Mouse (Mus musculus): Measurements from ENCODE around the gene Sorcs3. TPM values are rescaled to one million over a fixed set of nuclear protein-coding genes. Genes with fewer than 3 reads are reported as not detected.

The Sorcs3 gene
- polyA plus RNA-seq, 1 experiment from 2014 or later, result 0.46 TPM

GRCm38 (mm10) chr19:48429263-48429662 lies 223.4 kb downstream of the Sorcs3 start:
- H3K27ac ChIP-seq, result no peak overlapping the region
- DNase-seq (ENCODE audit: low spot score), result no peak
- no peaks in the 10 kb centered on the region for H3K9me3 ChIP-seq (replicated peaks)
- no peak overlapping the region for H3K4me3 ChIP-seq
- H3K36me3 ChIP-seq, result no peaks in the 10 kb centered on the region
- peaks cover 21% of the 10 kb centered on the region for H3K4me1 ChIP-seq
- 92% methylated on average over 4 of the region's 4 CpGs for WGBS
- H3K27me3 ChIP-seq (ENCODE audit: low read depth, poor library complexity, severe bottlenecking), result no peaks in the 10 kb centered on the region

- Histone ChIP-seq H3K9me3 (replicated peaks) (no peaks in the 10 kb centered on the region), H3K27ac (0 out of 2 replicates have a peak overlapping the region, but pooled peaks have one; percentile 36), H3K27me3 (ENCODE audit: low read depth, poor library complexity, severe bottlenecking) (no peaks in the 10 kb centered on the region), H3K4me3 (no peak overlapping the region), H3K36me3 (no peaks in the 10 kb centered on the region), H3K4me1 (peaks cover 21% of the 10 kb centered on the region)
- WGBS, result 65% methylated on average over 2 of the region's 2 CpGs
- no peak for DNase-seq (ENCODE audit: low spot score)
Measured at GRCm38 (mm10) chr19:48429755-48430154, 223.9 kb downstream of the Sorcs3 start.

GRCm38 (mm10) chr19:48430328-48430727 lies 224.5 kb downstream of the Sorcs3 start:
- 93% methylated on average over 5 of the region's 5 CpGs for WGBS
- Histone ChIP-seq H3K9me3 (replicated peaks) (no peaks in the 10 kb centered on the region), H3K4me1 (peaks cover 21% of the 10 kb centered on the region), H3K4me3 (no peak overlapping the region), H3K27me3 (ENCODE audit: low read depth, poor library complexity, severe bottlenecking) (no peaks in the 10 kb centered on the region), H3K27ac (no peak overlapping the region), H3K36me3 (no peaks in the 10 kb centered on the region)
- DNase-seq (ENCODE audit: low spot score), result no peak

DNA sequence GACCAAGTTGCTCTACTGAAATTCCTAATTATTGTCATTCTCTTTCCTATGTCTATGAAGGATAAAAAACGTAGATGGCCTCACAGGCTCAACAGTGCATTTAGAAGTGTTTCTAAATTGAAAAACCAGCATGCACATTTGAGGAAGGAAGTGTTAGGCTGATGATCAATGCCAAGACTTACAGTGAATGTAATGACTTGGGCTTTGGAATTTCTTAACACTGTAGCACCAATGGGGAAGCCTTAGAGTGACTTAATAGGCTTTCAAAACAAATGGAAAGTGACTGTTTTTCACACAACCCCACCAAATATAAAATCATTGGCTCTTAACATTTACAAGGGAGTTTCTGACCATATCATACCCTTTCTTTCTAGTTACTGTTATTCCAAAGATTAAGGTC lies 232.6 kb downstream of the Sorcs3 start:
- Histone ChIP-seq H3K36me3 (no peaks in the 10 kb centered on the region), H3K9me3 (replicated peaks) (no peaks in the 10 kb centered on the region), H3K4me3 (no peak overlapping the region), H3K4me1 (no peaks in the 10 kb centered on the region), H3K27ac (no peak overlapping the region), H3K27me3 (ENCODE audit: low read depth, poor library complexity, severe bottlenecking) (no peaks in the 10 kb centered on the region)
- no peak for DNase-seq (ENCODE audit: low spot score)
- WGBS, result 87% methylated on average over 1 of the region's 1 CpGs

DNA sequence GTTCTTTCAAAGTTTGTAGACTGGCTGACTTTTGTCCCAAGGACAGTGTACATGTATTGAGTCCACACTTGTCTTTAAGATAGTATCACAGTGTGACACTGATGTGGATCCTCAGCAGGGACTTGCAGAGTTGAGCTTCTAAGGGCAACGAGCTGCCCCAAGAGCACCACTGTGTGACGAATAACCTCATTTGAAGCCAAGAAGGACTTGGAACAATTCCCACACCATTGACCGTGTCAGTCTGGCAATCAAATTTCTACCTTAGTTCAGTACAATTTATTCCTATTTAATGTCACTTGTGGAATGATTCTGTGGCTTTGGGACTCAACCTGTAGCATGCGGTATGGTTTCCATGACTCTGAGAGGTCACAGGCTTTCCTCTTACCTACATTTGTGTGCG lies 255.3 kb downstream of the Sorcs3 start:
- 95% methylated on average over 5 of the region's 5 CpGs for WGBS
- H3K36me3 ChIP-seq, result no peaks in the 10 kb centered on the region
- no peak for DNase-seq (ENCODE audit: low spot score)
- H3K27me3 ChIP-seq (ENCODE audit: low read depth, poor library complexity, severe bottlenecking), result no peaks in the 10 kb centered on the region
- H3K4me1 ChIP-seq, result peaks cover 4% of the 10 kb centered on the region; the same call in 1 of the 2 replicates
- H3K27ac ChIP-seq, result no peak overlapping the region
- no peaks in the 10 kb centered on the region for H3K9me3 ChIP-seq (replicated peaks)
- no peak overlapping the region for H3K4me3 ChIP-seq

DNA sequence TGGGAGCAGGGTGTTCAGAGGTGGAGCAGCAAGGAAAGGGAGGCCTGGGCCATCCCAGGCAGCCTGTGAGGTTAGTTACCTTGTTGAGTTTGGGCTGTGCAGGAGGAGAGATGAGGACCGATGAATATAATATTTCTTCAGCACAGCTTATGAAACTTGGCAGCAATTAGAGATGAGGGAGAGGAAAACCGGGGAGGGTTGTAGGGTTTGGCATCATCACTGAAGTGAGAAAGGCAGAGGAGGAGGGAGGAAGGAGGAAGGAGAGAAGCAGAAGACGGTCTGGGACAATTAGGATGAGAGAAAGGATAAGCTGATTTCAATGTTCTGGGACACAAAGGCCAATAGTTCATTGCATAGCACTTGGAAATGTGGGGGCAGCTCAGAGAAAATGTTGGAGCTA lies 256.6 kb downstream of the Sorcs3 start:
- 92% methylated on average over 3 of the region's 3 CpGs for WGBS
- Histone ChIP-seq H3K9me3 (replicated peaks) (no peaks in the 10 kb centered on the region), H3K27me3 (ENCODE audit: low read depth, poor library complexity, severe bottlenecking) (no peaks in the 10 kb centered on the region), H3K27ac (no peak overlapping the region), H3K4me1 (peaks cover 4% of the 10 kb centered on the region; the same call in 1 of the 2 replicates), H3K36me3 (no peaks in the 10 kb centered on the region), H3K4me3 (no peak overlapping the region)
- DNase-seq (ENCODE audit: low spot score), result no peak

GRCm38 (mm10) chr19:48463494-48463893 lies 257.7 kb downstream of the Sorcs3 start:
- Histone ChIP-seq H3K27me3 (ENCODE audit: low read depth, poor library complexity, severe bottlenecking) (no peaks in the 10 kb centered on the region), H3K27ac (no peak overlapping the region), H3K4me1 (peaks cover 4% of the 10 kb centered on the region; the same call in 1 of the 2 replicates), H3K36me3 (no peaks in the 10 kb centered on the region), H3K9me3 (replicated peaks) (no peaks in the 10 kb centered on the region), H3K4me3 (no peak overlapping the region)
- 83% methylated on average over 3 of the region's 3 CpGs for WGBS
- no peak for DNase-seq (ENCODE audit: low spot score)

DNA sequence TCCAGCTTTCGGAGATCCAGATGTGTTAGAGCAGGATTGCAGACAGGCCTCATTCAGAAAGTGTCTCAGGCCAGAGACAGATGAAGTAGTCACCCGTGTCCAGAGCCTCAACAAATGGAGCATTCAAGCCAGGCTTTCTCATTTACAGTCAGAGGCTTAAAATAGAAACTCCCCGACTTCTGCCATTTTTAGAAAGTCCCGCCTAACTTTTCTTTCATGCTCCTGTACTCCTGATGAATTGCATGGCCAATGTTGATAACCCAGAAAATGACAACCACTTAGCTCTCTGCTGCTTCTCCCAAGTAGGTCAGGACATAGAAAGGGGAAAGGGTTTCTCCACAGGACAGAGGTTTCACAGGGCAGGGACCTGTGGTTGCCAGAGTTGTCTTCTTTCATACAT lies 261.6 kb downstream of the Sorcs3 start:
- 85% methylated on average over 4 of the region's 4 CpGs for WGBS
- Histone ChIP-seq H3K36me3 (no peaks in the 10 kb centered on the region), H3K27me3 (ENCODE audit: low read depth, poor library complexity, severe bottlenecking) (no peaks in the 10 kb centered on the region), H3K4me1 (peaks cover 13% of the 10 kb centered on the region), H3K27ac (no peak overlapping the region), H3K4me3 (no peak overlapping the region), H3K9me3 (replicated peaks) (no peaks in the 10 kb centered on the region)
- DNase-seq (ENCODE audit: low spot score), result no peak

- Histone ChIP-seq H3K4me3 (no peak overlapping the region), H3K36me3 (no peaks in the 10 kb centered on the region), H3K27ac (no peak overlapping the region), H3K4me1 (peaks cover 16% of the 10 kb centered on the region), H3K27me3 (ENCODE audit: low read depth, poor library complexity, severe bottlenecking) (no peaks in the 10 kb centered on the region), H3K9me3 (replicated peaks) (no peaks in the 10 kb centered on the region)
- DNase-seq (ENCODE audit: low spot score), result no peak
- 90% methylated on average over 4 of the region's 4 CpGs for WGBS
Measured at GRCm38 (mm10) chr19:48469791-48470410, 264.1 kb downstream of the Sorcs3 start.

DNA sequence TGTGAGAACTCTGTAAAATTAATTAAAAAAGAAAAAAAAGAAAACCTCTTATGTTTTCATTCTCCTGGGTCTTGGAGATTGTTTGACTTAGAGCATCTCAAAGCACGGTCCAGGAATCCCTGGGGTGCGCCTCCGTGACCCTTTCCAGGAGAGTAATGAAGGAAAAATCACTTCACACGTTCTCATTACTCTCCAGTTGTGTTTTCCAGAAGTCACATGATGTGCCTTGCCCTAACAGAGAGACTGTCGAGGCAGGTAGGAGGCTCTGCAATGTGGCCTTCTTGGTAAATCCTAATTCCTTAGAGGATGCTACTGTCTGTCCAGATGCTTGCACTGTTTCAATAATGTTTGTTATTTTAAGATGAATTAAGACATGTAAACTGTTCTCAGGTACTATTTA lies 266.1 kb downstream of the Sorcs3 start:
- Histone ChIP-seq H3K9me3 (replicated peaks) (no peaks in the 10 kb centered on the region), H3K4me3 (no peak overlapping the region), H3K27me3 (ENCODE audit: low read depth, poor library complexity, severe bottlenecking) (no peaks in the 10 kb centered on the region), H3K36me3 (no peaks in the 10 kb centered on the region), H3K27ac (no peak overlapping the region), H3K4me1 (peaks cover 24% of the 10 kb centered on the region)
- WGBS, result 37% methylated on average over 5 of the region's 5 CpGs
- DNase-seq (ENCODE audit: low spot score), result no peak

DNA sequence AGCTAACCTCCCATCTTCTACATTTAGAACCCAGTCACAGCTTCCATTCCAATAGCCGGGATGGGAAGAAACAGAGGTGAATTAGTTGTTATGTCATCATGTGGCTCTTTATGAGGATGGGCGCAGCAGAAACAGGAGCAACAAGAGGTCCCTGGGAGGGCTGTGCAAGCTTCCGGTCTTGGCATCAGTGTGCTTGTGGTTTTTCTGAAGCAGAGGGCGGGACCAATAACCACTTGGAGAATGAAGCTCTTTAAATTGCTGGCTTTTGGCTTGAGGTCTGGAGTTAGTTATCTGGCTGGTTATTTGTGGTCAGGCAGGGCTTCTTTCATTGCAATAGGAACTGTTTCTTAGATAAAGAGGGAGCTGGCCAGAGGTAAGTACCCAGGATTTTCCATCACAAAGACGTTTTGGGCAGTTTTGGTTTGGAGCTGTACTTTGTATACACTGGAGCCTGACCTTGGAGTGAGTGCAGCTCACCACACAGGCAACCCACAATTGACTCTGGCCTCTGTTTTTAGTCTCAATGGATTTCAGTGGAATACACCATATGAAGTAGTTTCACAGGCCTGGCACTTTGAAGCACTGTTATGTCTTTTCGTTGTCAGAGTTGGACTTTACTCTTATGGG lies 270.1 kb downstream of the Sorcs3 start:
- Histone ChIP-seq H3K4me3 (no peak overlapping the region), H3K27ac (no peak overlapping the region), H3K27me3 (ENCODE audit: low read depth, poor library complexity, severe bottlenecking) (no peaks in the 10 kb centered on the region), H3K4me1 (peaks cover 24% of the 10 kb centered on the region), H3K36me3 (no peaks in the 10 kb centered on the region), H3K9me3 (replicated peaks) (no peaks in the 10 kb centered on the region)
- DNase-seq (ENCODE audit: low spot score), result no peak
- 74% methylated on average over 6 of the region's 6 CpGs for WGBS

DNA sequence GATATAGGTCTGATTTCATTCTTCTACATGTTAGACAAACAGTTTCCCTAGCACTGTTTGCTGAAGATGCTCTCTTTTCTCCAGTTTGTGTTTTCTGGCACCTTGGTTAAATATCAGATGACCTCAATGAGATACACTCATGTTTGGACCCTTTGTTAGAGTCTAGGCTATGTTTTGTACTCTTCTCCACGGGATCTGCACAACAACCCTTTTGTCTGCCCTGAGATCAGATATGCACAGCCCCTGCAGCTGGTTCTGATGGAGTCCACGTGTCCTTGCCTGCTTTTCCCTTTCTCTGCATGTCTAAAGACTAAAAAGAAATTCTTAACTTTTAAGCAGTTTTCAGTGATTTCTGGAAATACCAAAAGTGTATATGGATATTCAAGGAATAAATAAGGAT lies 273.0 kb downstream of the Sorcs3 start:
- Histone ChIP-seq H3K4me1 (peaks cover 8% of the 10 kb centered on the region), H3K36me3 (no peaks in the 10 kb centered on the region), H3K4me3 (no peak overlapping the region), H3K27me3 (ENCODE audit: low read depth, poor library complexity, severe bottlenecking) (no peaks in the 10 kb centered on the region), H3K9me3 (replicated peaks) (no peaks in the 10 kb centered on the region), H3K27ac (no peak overlapping the region)
- 75% methylated on average over 2 of the region's 2 CpGs for WGBS
- DNase-seq (ENCODE audit: low spot score), result no peak

GRCm38 (mm10) chr19:48482946-48483345 lies 277.1 kb downstream of the Sorcs3 start:
- Histone ChIP-seq H3K4me1 (no peaks in the 10 kb centered on the region), H3K4me3 (no peak overlapping the region), H3K36me3 (no peaks in the 10 kb centered on the region), H3K27ac (no peak overlapping the region), H3K9me3 (replicated peaks) (no peaks in the 10 kb centered on the region), H3K27me3 (ENCODE audit: low read depth, poor library complexity, severe bottlenecking) (no peaks in the 10 kb centered on the region)
- no peak for DNase-seq (ENCODE audit: low spot score)
- 91% methylated on average over 3 of the region's 3 CpGs for WGBS
